Comparison of ENCODE assay signal across 10 mouse cellular contexts in the genomic region with DNA sequence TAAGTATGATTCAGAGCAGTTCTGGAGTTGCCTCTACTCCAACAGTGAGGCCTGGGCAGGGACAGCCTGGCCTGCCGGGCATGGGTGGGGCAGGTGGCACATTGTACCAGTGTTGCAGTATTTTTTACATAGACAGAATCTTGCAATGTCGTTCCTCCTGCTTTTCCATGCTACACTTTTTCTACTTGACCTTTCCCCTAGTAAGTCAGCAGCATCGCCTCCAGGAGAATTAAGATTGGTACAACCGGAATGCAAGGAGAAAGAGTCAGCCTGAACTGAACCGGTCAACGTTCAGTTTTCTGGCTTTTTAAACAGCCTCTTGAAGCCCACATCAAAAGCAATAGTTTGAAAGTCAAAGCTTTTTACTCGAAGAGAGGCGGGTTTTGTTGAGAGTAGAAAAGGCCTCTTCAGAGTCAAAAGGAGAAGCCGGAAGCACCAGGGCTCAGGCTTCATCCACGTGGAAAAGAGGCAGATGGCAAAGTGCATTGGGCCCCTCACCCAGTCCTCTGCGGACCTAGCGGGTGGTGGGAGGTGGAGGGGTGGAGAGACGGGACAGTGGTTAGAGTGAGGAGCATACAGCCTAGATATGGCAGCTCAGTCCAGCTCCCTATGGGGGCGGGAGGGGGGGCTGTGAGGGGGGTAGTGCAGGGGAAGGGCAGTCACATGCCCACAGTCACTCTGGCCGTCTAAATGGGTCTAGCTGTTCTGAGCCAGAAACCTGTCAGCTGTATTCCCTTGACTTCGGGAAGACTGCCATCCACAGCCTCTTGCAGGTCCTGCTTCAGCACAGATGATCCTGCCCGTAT. TPM values are rescaled to one million over a fixed set of nuclear protein-coding genes. Genes with fewer than 3 reads are reported as not detected.
DNase-seq lines count a peak whose midpoint lies in the region; ATAC-seq and TF ChIP-seq lines count a peak whose summit lies in the region.
"Had no signal": no experiment of that assay in that cellular context is flagged by ENCODE, and none has a peak within 500 bp of the region (broad histone marks: within the 10 kb centered on the region; RNA-seq: fewer than 3 reads in every experiment).

No protein-coding gene starts in this region.

- DNase-seq in forebrain, embryonic 11.5 days (ENCODE audit: low spot score) = peak; percentile 56
- no peak for DNase-seq in forebrain, postnatal 0 days
- DNase-seq in ZHBTc4 (ENCODE audit: low read depth, low spot score) = peak; percentile 41
- DNase-seq in hindbrain, embryonic 10.5 days (ENCODE audit: low spot score) = peak; percentile 28
- DNase-seq in midbrain, embryonic 11.5 days (ENCODE audit: low spot score, missing footprints) = no peak
- DNase-seq in gastrocnemius, postnatal 25 days = no peak
- no peak for DNase-seq in gastrocnemius, adult 18-20 months (ENCODE audit: low spot score)
- DNase-seq in right cerebral cortex, postnatal 36 days (ENCODE audit: low spot score in 2 of 2) = no peak
- DNase-seq: thymus, postnatal 25 days had no signal

- no peaks in the 10 kb centered on the region for H3K27me3 ChIP-seq in forebrain, embryonic 11.5 days (ENCODE audit: control insufficient read depth, insufficient read depth, low read length)
- H3K27me3 ChIP-seq in forebrain, postnatal 0 days (ENCODE audit: insufficient read depth, low read length) = no peaks in the 10 kb centered on the region
- no peaks in the 10 kb centered on the region for H3K27me3 ChIP-seq in hindbrain, embryonic 10.5 days (ENCODE audit: insufficient read depth, poor library complexity, severe bottlenecking)
- H3K27me3 ChIP-seq in midbrain, embryonic 11.5 days (ENCODE audit: control insufficient read depth, insufficient read depth, low read length) = no peaks in the 10 kb centered on the region
- H3K27me3 ChIP-seq: liver, embryonic 15.5 days had no signal

- H3K4me2 ChIP-seq in forebrain, embryonic 11.5 days (ENCODE audit: low read depth, low read length, severe bottlenecking) = no peak overlapping the region
- H3K4me2 ChIP-seq in forebrain, postnatal 0 days (ENCODE audit: low read depth) = no peak overlapping the region
- H3K4me2 ChIP-seq in midbrain, embryonic 11.5 days = no peak overlapping the region
- H3K4me2 ChIP-seq: liver, embryonic 15.5 days had no signal

- peaks cover 7% of the 10 kb centered on the region; the same call in 1 of the 2 replicates for H3K4me1 ChIP-seq in forebrain, embryonic 11.5 days (replicated peaks; ENCODE audit: control insufficient read depth, insufficient read depth, low read length)
- H3K4me1 ChIP-seq in forebrain, postnatal 0 days (ENCODE audit: insufficient read depth) = no peaks in the 10 kb centered on the region
- peaks cover 14% of the 10 kb centered on the region for H3K4me1 ChIP-seq in hindbrain, embryonic 10.5 days (replicated peaks)
- peaks cover 3% of the 10 kb centered on the region; the same call in 1 of the 2 replicates for H3K4me1 ChIP-seq in midbrain, embryonic 11.5 days (ENCODE audit: control insufficient read depth, insufficient read depth, low read length)
- H3K4me1 ChIP-seq: liver, embryonic 15.5 days had no signal

- H3K9ac ChIP-seq in forebrain, embryonic 11.5 days (ENCODE audit: low read length) = no peak overlapping the region
- H3K9ac ChIP-seq in forebrain, postnatal 0 days = no peak overlapping the region
- no peak overlapping the region for H3K9ac ChIP-seq in midbrain, embryonic 11.5 days (ENCODE audit: low read length)
- H3K9ac ChIP-seq: liver, embryonic 15.5 days had no signal

- TF ChIP-seq CTCF in forebrain, postnatal 0 days (IDR thresholded peaks at IDR 0.05; ENCODE audit: low read depth) = no peak

- ATAC-seq in forebrain, embryonic 11.5 days (replicated peaks; ENCODE audit: low FRiP score) = peak; percentile 30; the same call in 1 of the 2 replicates
- no peak for ATAC-seq in forebrain, postnatal 0 days
- ATAC-seq in midbrain, embryonic 11.5 days (ENCODE audit: low FRiP score) = peak; percentile 82

- no peak overlapping the region for H3K27ac ChIP-seq in forebrain, embryonic 11.5 days (ENCODE audit: low read depth, low read length)
- H3K27ac ChIP-seq in forebrain, postnatal 0 days (ENCODE audit: low read depth, low read length) = no peak overlapping the region
- peak overlapping the region; percentile 79 for H3K27ac ChIP-seq in hindbrain, embryonic 10.5 days
- H3K27ac ChIP-seq in midbrain, embryonic 11.5 days (ENCODE audit: low read depth, low read length) = no peak overlapping the region
- H3K27ac ChIP-seq: liver, embryonic 15.5 days had no signal

- no peaks in the 10 kb centered on the region for H3K9me3 ChIP-seq in forebrain, embryonic 11.5 days (ENCODE audit: control insufficient read depth, low read length)
- no peaks in the 10 kb centered on the region for H3K9me3 ChIP-seq in forebrain, postnatal 0 days (ENCODE audit: low read length)
- no peaks in the 10 kb centered on the region for H3K9me3 ChIP-seq in hindbrain, embryonic 10.5 days
- no peaks in the 10 kb centered on the region for H3K9me3 ChIP-seq in midbrain, embryonic 11.5 days (ENCODE audit: control insufficient read depth, low read length)
- H3K9me3 ChIP-seq: liver, embryonic 15.5 days had no signal

- no peak overlapping the region for H3K4me3 ChIP-seq in forebrain, embryonic 11.5 days (ENCODE audit: low read depth, low read length)
- H3K4me3 ChIP-seq in forebrain, postnatal 0 days (ENCODE audit: low read depth, low read length) = no peak overlapping the region
- no peak overlapping the region for H3K4me3 ChIP-seq in hindbrain, embryonic 10.5 days
- no peak overlapping the region for H3K4me3 ChIP-seq in midbrain, embryonic 11.5 days (ENCODE audit: low read depth, low read length)
- H3K4me3 ChIP-seq: liver, embryonic 15.5 days had no signal

- H3K36me3 ChIP-seq in forebrain, embryonic 11.5 days (ENCODE audit: control insufficient read depth, insufficient read depth, low read length) = no peaks in the 10 kb centered on the region
- H3K36me3 ChIP-seq in forebrain, postnatal 0 days (ENCODE audit: insufficient read depth) = no peaks in the 10 kb centered on the region
- no peaks in the 10 kb centered on the region for H3K36me3 ChIP-seq in hindbrain, embryonic 10.5 days
- no peaks in the 10 kb centered on the region for H3K36me3 ChIP-seq in midbrain, embryonic 11.5 days (ENCODE audit: control insufficient read depth, insufficient read depth, low read length)
- H3K36me3 ChIP-seq: liver, embryonic 15.5 days had no signal

- WGBS in forebrain, embryonic 11.5 days = 36% methylated on average over 17 of the region's 17 CpGs
- 28% methylated on average over 17 of the region's 17 CpGs for WGBS in forebrain, postnatal 0 days
- WGBS in hindbrain, embryonic 10.5 days = 49% methylated on average over 17 of the region's 17 CpGs
- WGBS in midbrain, embryonic 11.5 days = 35% methylated on average over 17 of the region's 17 CpGs

RNA-seq across cellular contexts. Expression of a gene that starts 11.0 kb away (rescaled TPM):
- polyA plus RNA-seq in forebrain, embryonic 11.5 days (2014; fragmentation: Nextera tagmentation; extraction: Ambion mirVana) = 5.4 and 5.8 TPM in 2 replicates
- 1.9 and 2.0 TPM in 2 replicates for total RNA-seq in forebrain, postnatal 0 days (2014; rRNA removed)
- 1.3 and 2.1 TPM in 2 replicates for polyA plus RNA-seq in forebrain, postnatal 0 days (2015; fragmentation: Nextera tagmentation; extraction: Ambion mirVana)
- polyA plus RNA-seq in hindbrain, embryonic 10.5 days (2016; fragmentation: Nextera tagmentation; extraction: Ambion mirVana) = 5.9 and 6.8 TPM in 2 replicates
- polyA plus RNA-seq in midbrain, embryonic 11.5 days (2014; fragmentation: Nextera tagmentation; extraction: Ambion mirVana) = 4.6 and 5.4 TPM in 2 replicates
- 1 to 10 TPM; 3.1 to 3.4 TPM for total RNA-seq in gastrocnemius, postnatal 25 days (2021)
- total RNA-seq in gastrocnemius, adult 18-20 months (2021) = 1 to 10 TPM; 2.9 to 4.0 TPM

RNA-seq across cellular contexts. Expression of a gene that starts 23.8 kb away (rescaled TPM):
- 45.1 and 46.2 TPM in 2 replicates for polyA plus RNA-seq in forebrain, embryonic 11.5 days (2014; fragmentation: Nextera tagmentation; extraction: Ambion mirVana)
- 74.2 and 88.3 TPM in 2 replicates for total RNA-seq in forebrain, postnatal 0 days (2014; rRNA removed)
- polyA plus RNA-seq in forebrain, postnatal 0 days (2015; fragmentation: Nextera tagmentation; extraction: Ambion mirVana) = 25.6 and 43.3 TPM in 2 replicates
- 31.4 and 34.8 TPM in 2 replicates for polyA plus RNA-seq in hindbrain, embryonic 10.5 days (2016; fragmentation: Nextera tagmentation; extraction: Ambion mirVana)
- polyA plus RNA-seq in midbrain, embryonic 11.5 days (2014; fragmentation: Nextera tagmentation; extraction: Ambion mirVana) = 34.6 and 35.9 TPM in 2 replicates
- total RNA-seq in gastrocnemius, postnatal 25 days (2021) = 10 to 100 TPM; 11.2 to 12.4 TPM
- total RNA-seq in gastrocnemius, adult 18-20 months (2021) = 1 to 10 TPM; 9.1 to 9.3 TPM

Comparison
In these comparisons a context has a peak if more than half of its experiments do, and no peak if none do; other contexts are left out.
1. DNase-seq: peak in forebrain, embryonic 11.5 days (single experiment), ZHBTc4 (single experiment) and hindbrain, embryonic 10.5 days (single experiment); none in forebrain, postnatal 0 days (single experiment), midbrain, embryonic 11.5 days (single experiment), gastrocnemius, postnatal 25 days (single experiment), gastrocnemius, adult 18-20 months (single experiment) and right cerebral cortex, postnatal 36 days (0 of 2).